16 mouse cellular contexts compared by ENCODE assay signal in genomic region chr7:34302651-34303050, GRCm38 (mm10). TPM values are rescaled to one million over a fixed set of nuclear protein-coding genes. Genes with fewer than 3 reads are reported as not detected.
DNase-seq lines count a peak whose midpoint lies in the region; ATAC-seq and TF ChIP-seq lines count a peak whose summit lies in the region.
"Had no signal": no experiment of that assay in that cellular context is flagged by ENCODE, and none has a peak within 500 bp of the region (broad histone marks: within the 10 kb centered on the region; RNA-seq: fewer than 3 reads in every experiment).

No protein-coding gene starts in this region.

- 65% methylated on average over 1 of the region's 1 CpGs for WGBS in heart, embryonic 16.5 days
- 88% methylated on average over 1 of the region's 1 CpGs for WGBS in liver, adult 2 months
- WGBS in embryonic facial prominence, embryonic 14.5 days = 82% methylated on average over 1 of the region's 1 CpGs
- WGBS in liver, postnatal 0 days (ENCODE audit: insufficient replicate concordance) = 52% methylated on average over 1 of the region's 1 CpGs

- no peak for TF ChIP-seq EP300 in liver, postnatal 0 days (IDR thresholded peaks at IDR 0.05; ENCODE audit: low read depth)

- no peak for TF ChIP-seq CTCF in liver, adult 2 months (IDR thresholded peaks at IDR 0.05; ENCODE audit: low read depth, low read length)
- TF ChIP-seq CTCF in liver, postnatal 0 days (IDR thresholded peaks at IDR 0.05; ENCODE audit: low read depth) = no peak

- H3K4me3 ChIP-seq in heart, embryonic 16.5 days (ENCODE audit: low read length) = no peak overlapping the region
- H3K4me3 ChIP-seq in liver, adult 2 months (ENCODE audit: insufficient read depth, low read depth, low read length) = no peak overlapping the region
- no peak overlapping the region for H3K4me3 ChIP-seq in embryonic facial prominence, embryonic 14.5 days (ENCODE audit: low read depth, low read length)
- no peak overlapping the region for H3K4me3 ChIP-seq in liver, postnatal 0 days (ENCODE audit: low read depth, low read length)
- H3K4me3 ChIP-seq: forebrain, embryonic 13.5 days; midbrain, embryonic 15.5 days had no signal

- peaks cover 35% of the 10 kb centered on the region for H3K4me1 ChIP-seq in heart, embryonic 16.5 days (ENCODE audit: control insufficient read depth, insufficient read depth, low read length)
- H3K4me1 ChIP-seq in liver, adult 2 months (ENCODE audit: control insufficient read depth, insufficient read depth, low read length) = peaks cover 14% of the 10 kb centered on the region
- H3K4me1 ChIP-seq in embryonic facial prominence, embryonic 14.5 days (ENCODE audit: control insufficient read depth, insufficient read depth, low read length) = peaks cover 4% of the 10 kb centered on the region; the same call in 1 of the 2 replicates
- peaks cover 5% of the 10 kb centered on the region for H3K4me1 ChIP-seq in liver, postnatal 0 days (ENCODE audit: insufficient read depth)
- H3K4me1 ChIP-seq: forebrain, embryonic 13.5 days; midbrain, embryonic 15.5 days had no signal

- TF ChIP-seq POLR2A in liver, adult 2 months (IDR thresholded peaks at IDR 0.05; ENCODE audit: extremely low read depth, insufficient read depth, low read length) = no peak

- peaks cover 37% of the 10 kb centered on the region; the same call in 1 of the 2 replicates for H3K79me2 ChIP-seq in liver, adult 2 months (ENCODE audit: control insufficient read depth, insufficient read depth, low read length)

- H3K4me2 ChIP-seq in heart, embryonic 16.5 days (ENCODE audit: low read depth, low read length) = no peak overlapping the region
- H3K4me2 ChIP-seq in embryonic facial prominence, embryonic 14.5 days (ENCODE audit: low read depth, low read length) = no peak overlapping the region
- no peak overlapping the region for H3K4me2 ChIP-seq in liver, postnatal 0 days (ENCODE audit: low read depth, low read length)
- H3K4me2 ChIP-seq: forebrain, embryonic 13.5 days; midbrain, embryonic 15.5 days had no signal

- no peak for ATAC-seq in heart, embryonic 16.5 days (replicated peaks; ENCODE audit: extremely low read depth, insufficient read depth, low FRiP score)
- ATAC-seq in embryonic facial prominence, embryonic 14.5 days (ENCODE audit: low read depth) = no peak
- no peak for ATAC-seq in liver, postnatal 0 days
- ATAC-seq: forebrain, embryonic 13.5 days; midbrain, embryonic 15.5 days had no signal

- no peak for DNase-seq in heart, adult 9 months (ENCODE audit: low spot score in 2 of 2)
- no peak for DNase-seq in liver, adult 2 months (ENCODE audit: extremely low read depth, low read depth, low spot score)
- DNase-seq in liver = no peak
- DNase-seq in embryonic facial prominence, embryonic 14.5 days (ENCODE audit: low spot score) = no peak
- no peak for DNase-seq in liver, postnatal 0 days
- DNase-seq in ovary, postnatal 36 days (ENCODE audit: low spot score) = no peak
- DNase-seq: cerebellum, postnatal 10 days; gastrocnemius, postnatal 36 days; layer of hippocampus, postnatal 36 days had no signal

- peaks cover 5% of the 10 kb centered on the region; the same call in 1 of the 2 replicates for H3K36me3 ChIP-seq in heart, embryonic 16.5 days (ENCODE audit: control insufficient read depth, insufficient read depth)
- H3K36me3 ChIP-seq in liver, adult 2 months (ENCODE audit: control insufficient read depth, insufficient read depth, low read length) = no peaks in the 10 kb centered on the region
- 0 out of 2 replicates have a peak, but pooled peaks cover 2% of the 10 kb centered on the region for H3K36me3 ChIP-seq in embryonic facial prominence, embryonic 14.5 days (ENCODE audit: control insufficient read depth, insufficient read depth, low read length)
- H3K36me3 ChIP-seq in liver, postnatal 0 days (replicated peaks; ENCODE audit: insufficient read depth, low read length) = 0 out of 2 replicates have a peak, but pooled peaks cover 2% of the 10 kb centered on the region
- H3K36me3 ChIP-seq: midbrain, embryonic 15.5 days had no signal

- peak overlapping the region; percentile 87 for H3K27ac ChIP-seq in heart, embryonic 16.5 days (ENCODE audit: low read length)
- peak overlapping the region; percentile 61 for H3K27ac ChIP-seq in liver, adult 2 months (replicated peaks; ENCODE audit: insufficient read depth, low read depth, low read length)
- peak overlapping the region; percentile 25; the same call in 1 of the 2 replicates for H3K27ac ChIP-seq in embryonic facial prominence, embryonic 14.5 days (replicated peaks; ENCODE audit: low read depth, low read length)
- peak overlapping the region; percentile 69 for H3K27ac ChIP-seq in liver, postnatal 0 days (ENCODE audit: low read depth)
- H3K27ac ChIP-seq: forebrain, embryonic 13.5 days; liver, embryonic 14.5 days; midbrain, embryonic 15.5 days had no signal

- no peaks in the 10 kb centered on the region for H3K27me3 ChIP-seq in heart, embryonic 16.5 days (ENCODE audit: control insufficient read depth, insufficient read depth, low read length)
- no peaks in the 10 kb centered on the region for H3K27me3 ChIP-seq in liver, adult 2 months (ENCODE audit: control insufficient read depth, insufficient read depth, low read length)
- no peaks in the 10 kb centered on the region for H3K27me3 ChIP-seq in embryonic facial prominence, embryonic 14.5 days (replicated peaks; ENCODE audit: control insufficient read depth, insufficient read depth, low read length)
- H3K27me3 ChIP-seq in liver, postnatal 0 days (ENCODE audit: insufficient read depth, low read length) = no peaks in the 10 kb centered on the region
- H3K27me3 ChIP-seq: forebrain, embryonic 13.5 days; midbrain, embryonic 15.5 days had no signal

- no peaks in the 10 kb centered on the region for H3K9me3 ChIP-seq in heart, embryonic 16.5 days (replicated peaks; ENCODE audit: control insufficient read depth, low read length)
- H3K9me3 ChIP-seq in embryonic facial prominence, embryonic 14.5 days (ENCODE audit: control insufficient read depth, low read length) = no peaks in the 10 kb centered on the region
- no peaks in the 10 kb centered on the region for H3K9me3 ChIP-seq in liver, postnatal 0 days (ENCODE audit: low read length)
- H3K9me3 ChIP-seq: midbrain, embryonic 15.5 days had no signal

- no peak overlapping the region for H3K9ac ChIP-seq in heart, embryonic 16.5 days (ENCODE audit: low read length)
- H3K9ac ChIP-seq in liver, adult 2 months (ENCODE audit: low read depth, low read length) = no peak overlapping the region
- no peak overlapping the region for H3K9ac ChIP-seq in embryonic facial prominence, embryonic 14.5 days (ENCODE audit: low read depth, low read length)
- no peak overlapping the region for H3K9ac ChIP-seq in liver, postnatal 0 days (replicated peaks)
- H3K9ac ChIP-seq: forebrain, embryonic 13.5 days; liver, embryonic 14.5 days; midbrain, embryonic 15.5 days had no signal

RNA-seq across cellular contexts. Expression of gene 4931406P16Rik, which starts 10.7 kb away (rescaled TPM):
- 24.8 and 28.4 TPM in 2 replicates for polyA plus RNA-seq in heart, embryonic 16.5 days (2015; fragmentation: Nextera tagmentation; extraction: Ambion mirVana)
- total RNA-seq in liver, adult 2 months (2014; rRNA removed) = 11.7 and 12.6 TPM in 2 replicates
- 6.9 and 10.1 TPM in 2 replicates for polyA plus RNA-seq in liver, adult 2 months (2012; rRNA removed)
- 36.1 and 40.3 TPM in 2 replicates for polyA plus RNA-seq in embryonic facial prominence, embryonic 14.5 days (2014; fragmentation: Nextera tagmentation; extraction: Ambion mirVana)
- polyA plus RNA-seq in liver, postnatal 0 days (2015; fragmentation: Nextera tagmentation; extraction: Ambion mirVana) = 9.3 and 10.3 TPM in 2 replicates

RNA-seq across cellular contexts. Expression of gene Gm6096, which starts 51.8 kb away (rescaled TPM):
- 0.42 and 0.52 TPM in 2 replicates for polyA plus RNA-seq in heart, embryonic 16.5 days (2015; fragmentation: Nextera tagmentation; extraction: Ambion mirVana)
- total RNA-seq in liver, adult 2 months (2014; rRNA removed) = not detected in 2 replicates
- not detected in 2 replicates for polyA plus RNA-seq in liver, adult 2 months (2012; rRNA removed)
- not detected in 2 replicates for polyA plus RNA-seq in embryonic facial prominence, embryonic 14.5 days (2014; fragmentation: Nextera tagmentation; extraction: Ambion mirVana)
- not detected in 2 replicates for polyA plus RNA-seq in liver, postnatal 0 days (2015; fragmentation: Nextera tagmentation; extraction: Ambion mirVana)
- total RNA-seq: gastrocnemius, postnatal 36 days; layer of hippocampus, postnatal 36 days had no signal
- polyA plus RNA-seq: embryonic facial prominence, embryonic 11.5 days; forebrain, embryonic 13.5 days; intestine, embryonic 14.5 days; midbrain, embryonic 15.5 days; neural tube, embryonic 14.5 days had no signal

Comparison
In these comparisons a context has a peak if more than half of its experiments do, and no peak if none do; other contexts are left out.
1. H3K27ac ChIP-seq: peak in every context shown above with its lines; median percentile 87 in heart, embryonic 16.5 days; 69 in liver, postnatal 0 days; 61 in liver, adult 2 months; 25 in embryonic facial prominence, embryonic 14.5 days.